Mouse (Mus musculus) liver, embryonic 14.5 days (tissue): Measurements from ENCODE around the gene Scgb1a1.

Experiments
- CTCF ChIP-seq: IDR thresholded peaks from 2 replicates; pipeline ENCODE4 v1.5.1; 2016; ENCODE audit warnings: antibody characterized with exemption, low read depth, control low read depth
- EP300 ChIP-seq: IDR thresholded peaks from 2 replicates; pipeline ENCODE4 v1.6.1; 2016; ENCODE audit warnings: antibody characterized with exemption, low read depth

DNA sequence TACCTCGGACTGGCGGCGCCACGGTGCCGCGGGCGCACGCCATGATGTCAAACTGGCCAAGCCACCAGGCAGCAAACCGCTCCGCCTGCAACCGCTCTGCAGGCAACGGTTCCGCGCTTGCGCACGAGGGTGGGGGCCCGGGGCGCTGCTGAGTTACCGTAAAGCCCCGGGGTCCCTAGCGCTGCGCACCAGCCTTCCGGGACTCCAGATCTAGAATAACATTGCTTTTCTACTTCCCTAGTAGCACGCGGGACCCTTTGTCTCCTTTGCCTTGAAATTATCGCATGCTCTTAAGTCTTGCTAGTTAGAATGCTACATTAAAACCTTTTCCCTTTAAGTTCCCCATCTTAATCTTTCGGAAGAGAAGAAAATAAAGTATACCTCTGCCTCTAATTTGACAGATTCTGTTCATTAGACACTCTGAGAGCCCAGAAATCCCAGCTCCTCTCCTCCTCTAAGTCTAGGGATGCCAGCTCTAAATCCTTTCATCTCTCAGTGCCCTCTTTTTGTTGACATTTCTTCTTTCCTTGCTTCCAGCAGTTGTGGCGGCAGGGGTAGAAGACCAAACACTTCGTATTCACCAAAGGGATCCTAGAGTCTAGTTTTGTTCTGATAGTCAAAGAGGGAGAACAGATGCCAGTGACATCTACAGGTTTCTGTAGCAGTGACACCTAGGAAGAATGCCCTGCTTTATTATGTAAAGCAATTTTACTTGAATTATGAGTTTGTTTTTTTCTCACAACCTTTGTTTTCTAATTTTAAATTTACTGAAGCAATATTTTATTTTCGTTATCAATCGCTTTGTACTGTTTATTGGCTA, 48.0 kb upstream of the Scgb1a1 start, which contains the start of gene Asrgl1:
- TF ChIP-seq CTCF (no peak), EP300 (no peak)
